Mouse (Mus musculus) hindbrain, embryonic 14.5 days (tissue): Measurements from ENCODE around the gene Galns. TPM values are rescaled to one million over a fixed set of nuclear protein-coding genes. Genes with fewer than 3 reads are reported as not detected.
A peak's percentile ranks its signal among the peaks of the same experiment; 100 is the strongest.

ENCODE experiments used
- ATAC-seq: fragments of 200-750 bp; cut with Nextera tagmentation; 2 replicates; pipeline ENCODE4 v1.8.0; 2017; ENCODE audit warnings: moderate number of reproducible peaks, mild to moderate bottlenecking, moderate TSS enrichment, moderate library complexity; ENCODE audit not compliant: low FRiP score
- DNase-seq: peaks from one replicate; pipeline ENCODE4 v3.0.0-alpha.2; 2015; ENCODE audit warnings: low spot score
- H3K27ac ChIP-seq: fragments of 300-500 bp; sonication (generic); 2 replicates; pipeline ENCODE4 v1.5.1; 2014; ENCODE audit warnings: mild to moderate bottlenecking, moderate library complexity
- H3K27me3 ChIP-seq: fragments of 300-500 bp; sonication (generic); 2 replicates; pipeline ENCODE4 v1.6.1; 2014; ENCODE audit warnings: mild to moderate bottlenecking, low read length, mixed read lengths; ENCODE audit not compliant: control insufficient read depth, insufficient read depth
- H3K36me3 ChIP-seq: fragments of 300-500 bp; sonication (generic); replicated peaks from 2 replicates; pipeline ENCODE4 v1.6.1; 2014; ENCODE audit not compliant: control insufficient read depth, insufficient read depth
- H3K4me1 ChIP-seq: fragments of 300-500 bp; sonication (generic); replicated peaks from 2 replicates; pipeline ENCODE4 v1.6.1; 2014; ENCODE audit warnings: antibody characterized with exemption, low read length, mixed read lengths; ENCODE audit not compliant: control insufficient read depth, insufficient read depth
- H3K4me2 ChIP-seq: fragments of 300-500 bp; sonication (generic); replicated peaks from 2 replicates; pipeline ENCODE4 v1.6.1; 2014; ENCODE audit warnings: mild to moderate bottlenecking, moderate library complexity
- H3K4me3 ChIP-seq: fragments of 300-500 bp; sonication (generic); replicated peaks from 2 replicates; pipeline ENCODE4 v1.5.1; 2014; ENCODE audit warnings: mild to moderate bottlenecking, low read length
- H3K9ac ChIP-seq: fragments of 300-500 bp; sonication (generic); 2 replicates; pipeline ENCODE4 v1.6.1; 2014
- H3K9me3 ChIP-seq: fragments of 300-500 bp; sonication (generic); 2 replicates; pipeline ENCODE4 v1.6.1; 2016; ENCODE audit warnings: low read length; ENCODE audit not compliant: control insufficient read depth
- WGBS: fragments of 180-500 bp; shearing (Covaris S2); extraction: QIAGEN DNeasy Blood & Tissue Kit; methylation state at CpG from one replicate; pipeline ENCODE4 v1.1.7; 2014; 5-methylcytosine and 5-hydroxymethylcytosine counted together
- polyA plus RNA-seq: library from polyadenylated mRNA; unstranded; fragments of >200 nt; fragmentation: Nextera tagmentation; extraction: Ambion mirVana; gene quantifications from 2 replicates; pipeline ENCODE4 v1.2.1, GENCODE M21; 2014

Gene Galns
- polyA plus RNA-seq, 1 experiment from 2014 or later = 6.0 TPM

- H3K9me3 ChIP-seq = no peaks in the 10 kb centered on the region
- ATAC-seq (no peak), DNase-seq (no peak)
- no peak overlapping the region for H3K4me2 ChIP-seq
- H3K4me1 ChIP-seq = 0 out of 2 replicates have a peak, but pooled peaks cover 12% of the 10 kb centered on the region
- H3K4me3 ChIP-seq = no peak overlapping the region
- WGBS = 78% methylated on average over 15 of the region's 15 CpGs
- H3K36me3 ChIP-seq = peaks cover 51% of the 10 kb centered on the region
- no peaks in the 10 kb centered on the region for H3K27me3 ChIP-seq
- H3K9ac ChIP-seq = no peak overlapping the region
- no peak overlapping the region for H3K27ac ChIP-seq
These were observed 37.1 kb upstream of the Galns start for GRCm38 (mm10) chr8:122648192-122648970.

GRCm38 (mm10) chr8:122646337-122646736 is 35.1 kb upstream of the Galns start:
- no peak overlapping the region for H3K4me3 ChIP-seq
- H3K4me2 ChIP-seq = no peak overlapping the region
- H3K27ac ChIP-seq = no peak overlapping the region
- H3K9ac ChIP-seq = no peak overlapping the region
- H3K9me3 ChIP-seq = no peaks in the 10 kb centered on the region
- H3K4me1 ChIP-seq = 0 out of 2 replicates have a peak, but pooled peaks cover 5% of the 10 kb centered on the region
- peaks cover 68% of the 10 kb centered on the region for H3K36me3 ChIP-seq
- WGBS = 91% methylated on average over 16 of the region's 16 CpGs
- ATAC-seq (no peak), DNase-seq (no peak)
- H3K27me3 ChIP-seq = no peaks in the 10 kb centered on the region

GRCm38 (mm10) chr8:122644175-122644954 is 33.1 kb upstream of the Galns start:
- Histone ChIP-seq H3K9me3 (no peaks in the 10 kb centered on the region), H3K9ac (no peak overlapping the region), H3K4me3 (no peak overlapping the region), H3K4me1 (no peaks in the 10 kb centered on the region; the same call in 1 of the 2 replicates), H3K27me3 (no peaks in the 10 kb centered on the region), H3K36me3 (peaks cover 74% of the 10 kb centered on the region), H3K27ac (no peak overlapping the region), H3K4me2 (no peak overlapping the region)
- 74% methylated on average over 6 of the region's 6 CpGs for WGBS
- DNase-seq = no peak
- no peak for ATAC-seq

- 76% methylated on average over 9 of the region's 9 CpGs for WGBS
- Histone ChIP-seq H3K4me2 (no peak overlapping the region), H3K4me1 (peaks cover 6% of the 10 kb centered on the region; the same call in 1 of the 2 replicates), H3K27ac (no peak overlapping the region), H3K36me3 (peaks cover 70% of the 10 kb centered on the region), H3K9ac (no peak overlapping the region), H3K27me3 (no peaks in the 10 kb centered on the region), H3K9me3 (no peaks in the 10 kb centered on the region), H3K4me3 (no peak overlapping the region)
- DNase-seq (no peak), ATAC-seq (no peak)
These were observed 30.8 kb upstream of the Galns start for GRCm38 (mm10) chr8:122642071-122642470.

- Histone ChIP-seq H3K27me3 (no peaks in the 10 kb centered on the region), H3K9me3 (no peaks in the 10 kb centered on the region), H3K4me2 (no peak overlapping the region), H3K27ac (no peak overlapping the region), H3K36me3 (peaks cover 69% of the 10 kb centered on the region), H3K4me1 (peaks cover 6% of the 10 kb centered on the region; the same call in 1 of the 2 replicates), H3K4me3 (no peak overlapping the region), H3K9ac (no peak overlapping the region)
- DNase-seq (no peak), ATAC-seq (no peak)
- WGBS = 83% methylated on average over 15 of the region's 15 CpGs
These were observed 30.1 kb upstream of the Galns start for GRCm38 (mm10) chr8:122641406-122641805.

- Histone ChIP-seq H3K36me3 (peaks cover 70% of the 10 kb centered on the region), H3K9ac (no peak overlapping the region), H3K9me3 (no peaks in the 10 kb centered on the region), H3K4me1 (peaks cover 6% of the 10 kb centered on the region; the same call in 1 of the 2 replicates), H3K27me3 (no peaks in the 10 kb centered on the region), H3K4me2 (no peak overlapping the region), H3K27ac (no peak overlapping the region), H3K4me3 (no peak overlapping the region)
- DNase-seq (no peak), ATAC-seq (no peak)
- 89% methylated on average over 4 of the region's 4 CpGs for WGBS
These were observed 29.6 kb upstream of the Galns start for GRCm38 (mm10) chr8:122640825-122641224.

- H3K27ac ChIP-seq = no peak overlapping the region
- peak; percentile 73 for ATAC-seq
- H3K27me3 ChIP-seq = no peaks in the 10 kb centered on the region
- H3K4me1 ChIP-seq = peaks cover 6% of the 10 kb centered on the region; the same call in 1 of the 2 replicates
- peaks cover 72% of the 10 kb centered on the region for H3K36me3 ChIP-seq
- 32% methylated on average over 16 of the region's 16 CpGs for WGBS
- no peak overlapping the region for H3K9ac ChIP-seq
- peak; percentile 63 for DNase-seq
- H3K4me3 ChIP-seq = no peak overlapping the region
- no peak overlapping the region for H3K4me2 ChIP-seq
- no peaks in the 10 kb centered on the region for H3K9me3 ChIP-seq
These were observed 28.4 kb upstream of the Galns start for GRCm38 (mm10) chr8:122639521-122640248.

- Histone ChIP-seq H3K27me3 (no peaks in the 10 kb centered on the region), H3K9ac (no peak overlapping the region), H3K9me3 (no peaks in the 10 kb centered on the region), H3K27ac (peak overlapping the region; percentile 23; the same call in 1 of the 2 replicates), H3K36me3 (peaks cover 79% of the 10 kb centered on the region), H3K4me3 (no peak overlapping the region), H3K4me2 (no peak overlapping the region), H3K4me1 (peaks cover 6% of the 10 kb centered on the region; the same call in 1 of the 2 replicates)
- ATAC-seq = no peak
- WGBS = 57% methylated on average over 16 of the region's 16 CpGs
- no peak for DNase-seq
These were observed 27.3 kb upstream of the Galns start for GRCm38 (mm10) chr8:122638601-122639000.

- no peaks in the 10 kb centered on the region for H3K9me3 ChIP-seq
- no peak overlapping the region for H3K4me2 ChIP-seq
- no peak overlapping the region for H3K27ac ChIP-seq
- WGBS = 94% methylated on average over 9 of the region's 9 CpGs
- H3K9ac ChIP-seq = no peak overlapping the region
- no peaks in the 10 kb centered on the region for H3K27me3 ChIP-seq
- no peak for DNase-seq
- no peak for ATAC-seq
- H3K4me3 ChIP-seq = no peak overlapping the region
- H3K36me3 ChIP-seq = peaks cover 81% of the 10 kb centered on the region
- peaks cover 6% of the 10 kb centered on the region; the same call in 1 of the 2 replicates for H3K4me1 ChIP-seq
These were observed 26.0 kb upstream of the Galns start for GRCm38 (mm10) chr8:122637230-122637629.
